Mouse (Mus musculus): ENCODE data around the gene Scg3. TPM values are rescaled to one million over a fixed set of nuclear protein-coding genes. Genes with fewer than 3 reads are reported as not detected.

Scg3 gene
- total RNA-seq (2021), result 100 to 1,000 TPM; 268 to 282 TPM
- long read RNA-seq, experiment 1, transcript Scg3-202 (12 exons, 2,152 nt), result major isoform, 63 of 137 reads
- long read RNA-seq, experiment 1, transcript Scg3-201 (12 exons, 2,384 nt), result minor isoform, 57 of 137 reads
- long read RNA-seq, experiment 1, partial matches to known transcripts, result 5 of 137 reads
- long read RNA-seq, experiment 1, other reads (novel, unspliced or antisense), result 12 of 137 reads
- long read RNA-seq, experiment 2, transcript Scg3-202 (12 exons, 2,152 nt), result major isoform, 59 of 113 reads
- long read RNA-seq, experiment 2, transcript Scg3-201 (12 exons, 2,384 nt), result minor isoform, 48 of 113 reads
- long read RNA-seq, experiment 2, partial matches to known transcripts, result 2 of 113 reads
- long read RNA-seq, experiment 2, other reads (novel, unspliced or antisense), result 4 of 113 reads

- Histone ChIP-seq H3K4me3 (peak within 1 kb of the TSS; percentile 74), H3K27ac (peak within 1 kb of the TSS; percentile 89)
- intact Hi-C loops (cut with DNase I), result loop anchor here (1.0 to 5.0 kb wide), 3 partner anchors 56 to 334 kb away; partner anchors contain the start of genes Lysmd2 and Tmod2
- no peak; the same call in 1 of the 2 replicates for TF ChIP-seq CTCF (IDR thresholded peaks at IDR 0.05)
- DNase-seq (ENCODE audit: extremely low spot score in 1 of 2, low spot score in 2 of 2), result peak; percentile 93 to 95
Measured at GRCm38 (mm10) chr9:75683426-75684191, at the start of gene Scg3. Gene Scg3, minus strand, starts transcription at chr9:75684056.

GRCm38 (mm10) chr9:75719952-75720687 is 36.3 kb upstream of the Scg3 start:
- intact Hi-C loops (cut with DNase I), result no loop called here
- peak; percentile 62 to 66 for DNase-seq (ENCODE audit: extremely low spot score in 1 of 2, low spot score in 2 of 2)
- H3K27ac ChIP-seq, result no peak overlapping the region

GRCm38 (mm10) chr9:75719481-75719880 is 35.6 kb upstream of the Scg3 start:
- no peak for TF ChIP-seq CTCF (IDR thresholded peaks at IDR 0.05)
- H3K4me3 ChIP-seq, result no peak overlapping the region
- H3K27ac ChIP-seq, result no peak overlapping the region
- intact Hi-C loops (cut with DNase I), result no loop called here
- no peak for DNase-seq (ENCODE audit: extremely low spot score in 1 of 2, low spot score in 2 of 2)

More at GRCm38 (mm10) chr9:75719952-75720687, 36.3 kb upstream of the Scg3 start:
- H3K4me3 ChIP-seq, result no peak overlapping the region
- TF ChIP-seq CTCF (IDR thresholded peaks at IDR 0.05), result peak; percentile 76

GRCm38 (mm10) chr9:75684772-75685171 is 916 bp upstream of the Scg3 start:
- no peak for DNase-seq (ENCODE audit: extremely low spot score in 1 of 2, low spot score in 2 of 2)
- TF ChIP-seq CTCF (IDR thresholded peaks at IDR 0.05), result no peak
- peak overlapping the region; percentile 74 for H3K4me3 ChIP-seq
- intact Hi-C loops (cut with DNase I), result loop anchor here (1.0 to 5.0 kb wide), 3 partner anchors 57 to 333 kb away; partner anchors contain the start of genes Lysmd2 and Tmod2
- peak overlapping the region; percentile 89 for H3K27ac ChIP-seq

- no peak for TF ChIP-seq CTCF (IDR thresholded peaks at IDR 0.05)
- intact Hi-C loops (cut with DNase I), result loop anchor here (1.0 to 5.0 kb wide), 3 partner anchors 57 to 333 kb away; partner anchors contain the start of genes Lysmd2 and Tmod2
- DNase-seq (ENCODE audit: extremely low spot score in 1 of 2, low spot score in 2 of 2), result no peak
- peak overlapping the region; percentile 89 for H3K27ac ChIP-seq
- peak overlapping the region; percentile 74 for H3K4me3 ChIP-seq
Measured at GRCm38 (mm10) chr9:75684292-75684691, 436 bp upstream of the Scg3 start.

- intact Hi-C loops (cut with DNase I), result loop anchor here (5.0 kb wide), 2 partner anchors 53 to 337 kb away; partner anchors contain the start of gene Lysmd2
- Histone ChIP-seq H3K27ac (peak overlapping the region; percentile 0; the same call in 1 of the 2 replicates), H3K4me3 (no peak overlapping the region; the same call in 1 of the 2 replicates)
- peak in 1 of 2 experiments; percentile 17 for DNase-seq (ENCODE audit: extremely low spot score in 1 of 2, low spot score in 2 of 2)
- no peak for TF ChIP-seq CTCF (IDR thresholded peaks at IDR 0.05)
Measured at GRCm38 (mm10) chr9:75680606-75681005, 3.2 kb downstream of the Scg3 start.

- no peak for DNase-seq (ENCODE audit: extremely low spot score in 1 of 2, low spot score in 2 of 2)
- TF ChIP-seq CTCF (IDR thresholded peaks at IDR 0.05), result no peak
- Histone ChIP-seq H3K4me3 (no peak overlapping the region), H3K27ac (peak overlapping the region; percentile 56)
- intact Hi-C loops (cut with DNase I), result loop anchor here (5.0 kb wide), 2 partner anchors 52 to 338 kb away; partner anchors contain the start of gene Lysmd2
Measured at GRCm38 (mm10) chr9:75679629-75680028, 4.2 kb downstream of the Scg3 start.

GRCm38 (mm10) chr9:75678341-75678740 is 5.5 kb downstream of the Scg3 start:
- intact Hi-C loops (cut with DNase I), result no loop called here
- no peak for TF ChIP-seq CTCF (IDR thresholded peaks at IDR 0.05)
- Histone ChIP-seq H3K4me3 (no peak overlapping the region), H3K27ac (peak overlapping the region; percentile 56)
- DNase-seq (ENCODE audit: extremely low spot score in 1 of 2, low spot score in 2 of 2), result no peak

- Histone ChIP-seq H3K27ac (peak overlapping the region; percentile 32; the same call in 1 of the 2 replicates), H3K4me3 (no peak overlapping the region)
- DNase-seq (ENCODE audit: extremely low spot score in 1 of 2, low spot score in 2 of 2), result no peak
- no peak for TF ChIP-seq CTCF (IDR thresholded peaks at IDR 0.05)
- intact Hi-C loops (cut with DNase I), result loop anchor here (2.0 kb wide), 1 partner anchor 15 kb away; no protein-coding TSS in a partner anchor
Measured at GRCm38 (mm10) chr9:75676226-75676625, 7.6 kb downstream of the Scg3 start.

- intact Hi-C loops (cut with DNase I), result no loop called here
- Histone ChIP-seq H3K4me3 (no peak overlapping the region), H3K27ac (peak overlapping the region; percentile 19; the same call in 1 of the 2 replicates)
- no peak for DNase-seq (ENCODE audit: extremely low spot score in 1 of 2, low spot score in 2 of 2)
- TF ChIP-seq CTCF (IDR thresholded peaks at IDR 0.05), result no peak
Measured at GRCm38 (mm10) chr9:75672769-75673168, 11.1 kb downstream of the Scg3 start.

- intact Hi-C loops (cut with DNase I), result no loop called here
- H3K4me3 ChIP-seq, result no peak overlapping the region
- no peak for DNase-seq (ENCODE audit: extremely low spot score in 1 of 2, low spot score in 2 of 2)
- TF ChIP-seq CTCF (IDR thresholded peaks at IDR 0.05), result no peak
- H3K27ac ChIP-seq, result peak overlapping the region; percentile 66; the same call in 1 of the 2 replicates
Measured at GRCm38 (mm10) chr9:75666612-75667011, 17.2 kb downstream of the Scg3 start.

Data from left cerebral cortex, adult 2 months (tissue).